Mouse (Mus musculus) olfactory bulb, adult 2 months (tissue): ENCODE results near the gene Nt5m.

Source experiments
- CTCF ChIP-seq: fragments of 200-500 bp; IDR thresholded peaks from 2 replicates; pipeline ENCODE4 v1.5.1; 2012; ENCODE audit warnings: low read depth, mild to moderate bottlenecking, low read length, moderate library complexity; ENCODE audit not compliant: insufficient read depth
- POLR2A ChIP-seq: fragments of 200-500 bp; IDR thresholded peaks from 2 replicates; pipeline ENCODE4 v1.6.1; 2012; ENCODE audit warnings: mild to moderate bottlenecking, low read depth, low read length, moderate library complexity; ENCODE audit not compliant: insufficient read depth

- TF ChIP-seq POLR2A (no peak), CTCF (no peak)
Measured at GRCm38 (mm10) chr11:59804409-59805110, 34.7 kb upstream of the Nt5m start.
